Mouse (Mus musculus) E14TG2a.4 (cell line): ENCODE measurements at regions not wholly inside any gene's neighbourhood (a gene's known extent, or its start where the extent isn't known, plus 50 kb on each side); places are given as distances from the start of the nearest gene placed in this dataset.

Experiments
- CTCF ChIP-seq: conservative IDR thresholded peaks from 2 replicates; pipeline ENCODE4 v1.5.1; 2014; ENCODE audit warnings: low read length
- NANOG ChIP-seq: IDR thresholded peaks from 2 replicates; pipeline ENCODE4 v1.6.1; 2014; ENCODE audit warnings: borderline replicate concordance, low read length, mixed read lengths
- POU5F1 ChIP-seq: IDR thresholded peaks from 2 replicates; pipeline ENCODE4 v1.6.1; 2014; ENCODE audit warnings: low read length, borderline replicate concordance

DNA sequence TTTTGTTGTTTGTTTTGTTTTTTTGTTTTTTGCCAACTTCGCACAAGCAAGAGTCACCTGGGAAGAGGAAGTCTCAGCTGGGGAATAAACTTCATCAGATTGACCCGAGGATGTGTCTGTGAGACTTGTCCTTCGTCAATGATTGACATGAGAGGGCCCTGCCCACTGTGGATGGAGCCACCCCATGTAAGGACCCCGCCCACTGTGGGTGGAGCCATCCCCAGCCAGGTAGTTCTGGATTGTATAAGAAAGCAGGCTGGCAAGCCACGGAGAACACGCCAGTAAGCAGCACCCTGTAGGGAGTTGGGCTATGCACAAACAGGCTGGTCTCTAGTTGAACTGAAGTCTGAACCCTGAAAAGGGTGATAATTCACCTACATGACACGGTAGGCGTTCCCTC is 294.1 kb upstream of the Sdk2 start:
- TF ChIP-seq CTCF (no peak), NANOG (no peak), POU5F1 (no peak)
